Mouse (Mus musculus) cerebellum, adult 11 months (tissue): Measurements from ENCODE around the gene Pcsk4.
A peak's percentile ranks its signal among the peaks of the same experiment; 100 is the strongest.

ENCODE experiments used
- DNase-seq: peaks from one replicate; pipeline ENCODE4 v3.0.0; 2022

Pcsk4 gene

GRCm38 (mm10) chr10:80321670-80322581 lies 7.4 kb downstream of the Pcsk4 start:
- no peak for DNase-seq

GRCm38 (mm10) chr10:80321014-80321669 lies 8.2 kb downstream of the Pcsk4 start:
- no peak for DNase-seq

DNA sequence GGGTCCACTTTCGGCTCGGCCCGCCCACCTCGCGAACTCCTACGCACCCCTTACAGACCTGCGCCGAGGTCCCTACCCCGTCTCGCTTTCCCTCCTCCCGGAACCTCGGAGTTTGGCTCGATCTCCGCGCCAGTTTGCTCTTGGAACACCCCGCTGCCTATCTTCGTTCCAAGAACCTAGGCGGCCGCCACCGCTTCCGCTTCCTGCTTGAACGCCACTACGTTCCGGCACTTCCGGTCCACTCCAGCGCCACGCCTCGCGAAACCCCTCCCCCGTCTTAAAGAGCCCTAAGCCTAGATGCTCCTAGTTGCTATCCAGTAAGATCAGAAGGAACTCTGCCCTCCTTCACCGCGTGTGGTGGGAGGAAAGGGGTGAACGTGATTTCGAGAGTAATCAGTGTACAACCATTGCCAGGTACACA lies 8.9 kb downstream of the Pcsk4 start, which contains the start of gene 2310011J03Rik:
TSS of gene 2310011J03Rik (minus strand) at position 198 of the 421 bp plus-strand sequence.
- DNase-seq = peak; percentile 84

DNA sequence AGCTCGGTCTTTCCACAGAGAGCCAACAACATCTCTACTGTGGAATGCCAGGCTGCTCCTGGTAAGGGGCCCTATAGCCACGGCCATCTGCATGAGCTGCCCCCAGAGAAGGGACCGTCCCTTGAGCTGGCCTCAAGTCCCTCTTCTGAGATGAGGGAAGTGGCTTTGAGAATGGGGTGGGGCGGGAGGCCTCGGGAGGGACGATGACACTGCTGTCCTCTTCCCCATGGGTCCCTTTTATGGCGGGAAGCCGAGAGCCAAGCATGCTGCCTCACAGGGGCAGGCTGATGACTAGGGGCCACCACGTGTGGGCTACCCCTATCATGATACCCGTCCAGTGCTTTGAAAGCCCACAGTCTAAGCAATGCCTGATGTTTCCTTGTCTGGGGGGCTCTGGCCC lies 12.3 kb downstream of the Pcsk4 start:
- no peak for DNase-seq

DNA sequence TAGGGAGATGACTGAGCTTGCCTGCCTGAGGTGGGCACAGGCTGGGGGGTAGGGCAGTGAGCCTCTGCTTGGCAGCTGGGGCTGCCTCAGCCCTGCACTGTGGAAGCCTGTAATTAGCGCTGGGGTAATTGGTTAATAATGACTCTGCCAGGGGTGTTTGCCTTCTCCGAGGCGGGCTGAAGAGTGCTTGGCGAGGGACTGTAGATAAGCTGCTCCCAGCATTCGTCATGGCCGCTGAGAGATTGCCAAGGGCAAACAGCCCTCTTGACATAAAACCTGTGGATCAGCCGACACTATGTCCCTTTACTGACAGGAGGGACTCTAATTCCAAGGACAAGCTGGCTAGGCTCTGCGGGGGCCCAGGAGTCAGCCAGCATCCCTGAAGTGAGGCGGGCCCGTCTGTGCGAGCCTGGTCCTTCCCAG lies 12.9 kb downstream of the Pcsk4 start:
- no peak for DNase-seq

DNA sequence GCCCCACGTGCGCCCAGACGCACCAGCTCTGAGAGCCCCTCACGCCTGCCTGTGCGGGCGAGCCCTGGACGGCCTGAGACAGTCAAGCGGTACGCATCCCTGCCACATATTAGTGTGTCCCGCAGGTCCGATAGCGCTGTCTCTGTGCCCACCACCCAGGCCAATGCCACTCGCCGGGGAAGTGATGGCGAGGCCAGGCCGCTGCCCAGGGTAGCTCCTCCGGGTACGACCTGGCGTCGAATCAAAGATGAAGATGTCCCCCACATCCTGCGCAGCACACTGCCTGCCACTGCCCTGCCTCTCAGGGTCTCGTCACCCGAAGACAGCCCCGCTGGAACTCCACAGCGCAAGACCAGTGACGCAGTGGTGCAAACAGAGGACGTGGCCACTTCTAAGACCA lies 14.0 kb downstream of the Pcsk4 start:
- DNase-seq = no peak

- DNase-seq = no peak
Measured at GRCm38 (mm10) chr10:80314494-80315001, 14.8 kb downstream of the Pcsk4 start.

GRCm38 (mm10) chr10:80313627-80314201 lies 15.6 kb downstream of the Pcsk4 start:
- DNase-seq = no peak

GRCm38 (mm10) chr10:80312586-80313504 lies 16.5 kb downstream of the Pcsk4 start:
- no peak for DNase-seq

- no peak for DNase-seq
Measured at GRCm38 (mm10) chr10:80311560-80311959, 17.7 kb downstream of the Pcsk4 start.

DNA sequence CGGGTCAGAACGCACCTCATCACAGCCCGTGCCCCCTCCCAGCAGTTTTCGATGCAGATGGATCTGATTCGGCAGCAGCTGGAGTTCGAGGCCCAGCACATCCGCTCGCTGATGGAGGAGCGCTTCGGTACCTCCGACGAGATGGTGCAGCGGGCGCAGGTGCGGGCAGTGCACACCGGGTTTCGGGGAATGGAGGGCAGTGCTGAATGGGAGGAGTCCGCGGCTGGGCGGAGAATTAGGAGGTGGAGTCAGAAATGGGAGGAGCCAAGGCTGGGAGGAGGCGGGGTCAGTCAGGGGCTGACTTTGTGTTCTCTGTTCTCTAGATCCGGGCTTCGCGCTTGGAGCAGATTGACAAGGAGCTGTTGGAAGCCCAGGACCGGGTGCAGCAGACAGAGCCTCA lies 24.4 kb downstream of the Pcsk4 start:
- DNase-seq = no peak

GRCm38 (mm10) chr10:80304458-80304857 lies 24.8 kb downstream of the Pcsk4 start:
- no peak for DNase-seq

GRCm38 (mm10) chr10:80302471-80302881 lies 26.8 kb downstream of the Pcsk4 start:
- peak; percentile 60 for DNase-seq

GRCm38 (mm10) chr10:80302082-80302355 lies 27.3 kb downstream of the Pcsk4 start:
- peak; percentile 30 for DNase-seq

DNA sequence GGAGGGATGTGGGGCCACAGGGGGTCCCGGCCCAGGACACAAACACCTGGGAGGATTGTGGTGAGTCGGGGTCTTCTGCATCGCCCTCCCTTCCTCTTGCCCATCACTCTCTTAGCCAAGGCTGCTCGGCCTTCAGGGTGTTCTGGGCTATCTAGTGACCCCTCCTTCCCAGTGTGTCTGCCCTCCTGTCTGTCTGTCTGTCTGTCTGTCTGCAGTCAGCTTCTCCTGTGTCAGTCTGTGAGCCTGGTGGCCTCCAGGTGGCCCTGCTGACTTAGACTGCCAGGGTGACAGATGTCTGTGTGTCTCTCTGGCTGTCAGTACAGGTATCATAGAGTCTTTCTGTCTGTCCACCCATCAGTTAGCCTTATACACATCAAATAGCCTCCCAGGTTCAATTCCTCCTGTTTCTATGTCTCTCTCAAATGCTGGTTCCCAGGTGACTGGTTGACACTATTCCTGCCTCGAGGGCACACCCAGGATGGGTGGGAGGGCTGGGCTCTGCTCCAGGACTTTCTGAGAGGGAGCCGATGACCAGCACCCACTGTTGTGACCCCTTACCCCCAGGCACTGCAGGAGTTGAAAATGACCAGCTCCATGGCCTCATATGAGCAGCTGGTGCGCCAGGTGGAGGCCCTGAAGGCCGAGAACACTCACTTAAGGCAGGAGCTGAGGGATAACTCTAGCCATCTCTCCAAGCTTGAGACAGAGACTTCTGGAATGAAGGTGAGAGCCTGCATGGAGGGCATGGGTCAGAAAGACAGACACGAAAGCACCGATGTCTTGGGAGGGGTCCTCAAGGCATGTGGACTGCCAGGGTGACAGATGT lies 27.8 kb downstream of the Pcsk4 start:
- DNase-seq = peak; percentile 41

- peak; percentile 42 for DNase-seq
Measured at GRCm38 (mm10) chr10:80300672-80301181, 28.6 kb downstream of the Pcsk4 start.

GRCm38 (mm10) chr10:80299824-80300223 lies 29.5 kb downstream of the Pcsk4 start:
- no peak for DNase-seq

GRCm38 (mm10) chr10:80299301-80299700 lies 30.0 kb downstream of the Pcsk4 start:
- no peak for DNase-seq

DNA sequence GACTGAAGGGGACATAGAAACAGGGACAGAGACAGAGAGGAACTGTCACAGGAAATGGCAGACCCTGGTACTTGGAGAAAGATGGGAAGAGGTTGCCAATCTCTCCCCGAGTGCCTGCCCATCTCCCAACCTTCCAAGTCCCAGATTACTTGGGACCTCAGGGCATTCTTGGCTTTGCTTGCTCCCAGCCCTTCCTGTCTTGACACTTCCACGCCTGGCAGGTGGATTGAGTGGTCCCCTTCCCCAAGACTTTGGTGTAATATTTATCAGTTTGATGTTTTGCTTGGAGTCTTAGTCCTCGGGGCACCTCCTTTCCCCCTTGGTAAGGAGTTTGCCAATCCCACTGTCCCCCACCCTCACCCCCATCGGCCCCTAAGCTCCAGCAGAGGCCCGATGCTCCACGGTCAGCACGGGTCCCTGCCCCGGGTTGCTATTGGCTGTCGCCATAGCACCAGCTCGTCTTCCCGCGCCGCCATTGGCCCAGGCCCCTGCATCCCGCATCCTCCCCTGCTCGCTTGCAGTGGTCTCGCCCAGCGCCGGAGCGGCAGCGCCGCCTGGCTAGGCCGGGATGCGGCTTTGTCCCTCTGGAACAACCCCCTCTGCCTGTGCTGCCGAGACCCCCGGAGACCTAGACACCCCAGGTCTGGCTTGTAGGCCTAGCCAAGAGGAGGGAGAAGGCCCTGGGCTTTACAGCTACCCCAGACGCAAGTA lies 30.6 kb downstream of the Pcsk4 start:
- DNase-seq = peak; percentile 92

DNA sequence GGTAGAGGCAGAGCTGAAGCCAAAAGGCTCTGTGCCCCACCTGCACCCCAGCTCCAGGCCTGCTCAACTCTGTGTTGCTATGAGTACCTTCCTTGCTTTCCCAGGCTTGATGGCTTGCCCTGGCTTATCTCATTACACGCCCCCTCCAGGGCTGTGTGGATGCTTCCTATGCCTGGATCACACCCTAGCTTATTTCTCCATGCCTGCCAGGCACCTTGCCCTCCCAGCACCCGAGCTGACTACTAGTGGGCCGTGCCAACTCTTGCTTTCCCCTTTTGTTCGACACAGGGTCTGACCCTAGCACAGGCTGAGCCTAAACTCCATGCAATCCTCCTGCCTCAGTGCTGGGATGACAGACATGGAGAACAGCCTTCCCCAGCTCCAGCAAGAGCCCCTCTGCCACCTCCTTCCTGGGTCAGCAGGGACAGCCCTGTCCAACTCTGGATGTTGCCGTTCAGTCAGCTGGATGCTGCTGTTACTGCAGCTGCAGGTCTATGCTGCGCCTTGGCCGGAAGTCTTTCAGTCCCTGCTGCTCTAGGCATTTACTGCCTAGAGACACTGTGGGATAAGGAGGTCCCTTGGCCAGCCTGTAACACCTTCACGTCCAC lies 31.7 kb downstream of the Pcsk4 start:
- DNase-seq = no peak
